Mouse (Mus musculus): ENCODE data around the gene Hbs1l. TPM values are rescaled to one million over a fixed set of nuclear protein-coding genes. Genes with fewer than 3 reads are reported as not detected.

Hbs1l gene
- polyA plus RNA-seq, 1 experiment from 2014 or later: 42.2 TPM

GRCm38 (mm10) chr10:21320601-21321000, 24.8 kb downstream of the Hbs1l start:
- ATAC-seq: no peak

GRCm38 (mm10) chr10:21326352-21326751, 30.6 kb downstream of the Hbs1l start:
- Histone ChIP-seq H3K36me3 (ENCODE audit: insufficient read depth, low read length) (no peaks in the 10 kb centered on the region), H3K27ac (ENCODE audit: low read length) (no peak overlapping the region), H3K4me1 (ENCODE audit: insufficient read depth, low read depth, low read length) (0 out of 2 replicates have a peak, but pooled peaks cover 5% of the 10 kb centered on the region), H3K9me3 (ENCODE audit: low read length) (no peaks in the 10 kb centered on the region), H3K4me2 (replicated peaks; ENCODE audit: low read depth, low read length) (no peak overlapping the region), H3K27me3 (replicated peaks; ENCODE audit: insufficient read depth, low read length) (no peaks in the 10 kb centered on the region), H3K4me3 (ENCODE audit: low read depth, low read length) (no peak overlapping the region), H3K9ac (replicated peaks; ENCODE audit: low read depth) (no peak overlapping the region)
- no peak for DNase-seq (ENCODE audit: low spot score)
- 87% methylated on average over 6 of the region's 6 CpGs for WGBS
- ATAC-seq: no peak
- TF ChIP-seq EP300 (IDR thresholded peaks at IDR 0.05) (no peak), CTCF (IDR thresholded peaks at IDR 0.05) (no peak)

More at GRCm38 (mm10) chr10:21320601-21321000, 24.8 kb downstream of the Hbs1l start:
- no peak for TF ChIP-seq EP300 (IDR thresholded peaks at IDR 0.05)
- no peak for TF ChIP-seq CTCF (IDR thresholded peaks at IDR 0.05)
- no peak overlapping the region for H3K4me2 ChIP-seq (replicated peaks; ENCODE audit: low read depth, low read length)
- H3K4me3 ChIP-seq (ENCODE audit: low read depth, low read length): no peak overlapping the region
- H3K9ac ChIP-seq (replicated peaks; ENCODE audit: low read depth): no peak overlapping the region
- no peak for DNase-seq (ENCODE audit: low spot score)
- no peaks in the 10 kb centered on the region for H3K4me1 ChIP-seq (ENCODE audit: insufficient read depth, low read depth, low read length)
- H3K9me3 ChIP-seq (ENCODE audit: low read length): no peaks in the 10 kb centered on the region
- no peaks in the 10 kb centered on the region for H3K27me3 ChIP-seq (replicated peaks; ENCODE audit: insufficient read depth, low read length)
- H3K36me3 ChIP-seq (ENCODE audit: insufficient read depth, low read length): peaks cover 5% of the 10 kb centered on the region
- WGBS: 78% methylated on average over 6 of the region's 6 CpGs
- no peak overlapping the region for H3K27ac ChIP-seq (ENCODE audit: low read length)

DNA sequence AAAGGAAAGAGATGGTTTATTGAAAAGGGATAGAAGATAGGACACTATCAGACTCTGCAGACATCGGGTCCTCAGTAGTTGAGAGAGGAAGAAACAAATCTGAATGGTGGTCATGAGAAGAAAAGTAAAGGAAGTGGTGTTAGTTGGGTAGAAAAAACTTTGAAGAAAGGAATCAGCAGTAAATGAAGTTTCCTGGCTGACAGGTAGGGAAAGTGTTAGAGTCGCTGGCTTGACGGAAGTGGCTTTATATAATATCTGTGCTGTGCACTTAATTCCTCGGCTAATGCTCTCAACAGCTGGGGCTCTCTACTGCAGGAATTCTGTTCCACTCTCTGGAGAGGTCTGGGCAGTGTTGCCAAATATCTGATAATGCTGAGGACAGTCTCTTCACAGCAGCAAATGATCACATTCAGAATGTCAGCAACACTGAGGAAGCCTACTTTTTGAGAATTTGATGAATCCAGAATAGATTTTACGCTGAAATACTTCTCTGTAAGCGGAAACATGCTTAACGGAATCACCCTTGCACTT, 31.9 kb downstream of the Hbs1l start:
- Histone ChIP-seq H3K36me3 (ENCODE audit: insufficient read depth, low read length) (no peaks in the 10 kb centered on the region), H3K4me3 (ENCODE audit: low read depth, low read length) (no peak overlapping the region), H3K9ac (replicated peaks; ENCODE audit: low read depth) (no peak overlapping the region), H3K27me3 (replicated peaks; ENCODE audit: insufficient read depth, low read length) (no peaks in the 10 kb centered on the region), H3K27ac (ENCODE audit: low read length) (no peak overlapping the region), H3K4me1 (ENCODE audit: insufficient read depth, low read depth, low read length) (0 out of 2 replicates have a peak, but pooled peaks cover 5% of the 10 kb centered on the region), H3K9me3 (ENCODE audit: low read length) (no peaks in the 10 kb centered on the region), H3K4me2 (replicated peaks; ENCODE audit: low read depth, low read length) (no peak overlapping the region)
- DNase-seq (ENCODE audit: low spot score) (peak; percentile 69), ATAC-seq (peak; percentile 73)
- TF ChIP-seq EP300 (IDR thresholded peaks at IDR 0.05): no peak
- TF ChIP-seq CTCF (IDR thresholded peaks at IDR 0.05): no peak
- WGBS: 50% methylated on average over 7 of the region's 7 CpGs

DNA sequence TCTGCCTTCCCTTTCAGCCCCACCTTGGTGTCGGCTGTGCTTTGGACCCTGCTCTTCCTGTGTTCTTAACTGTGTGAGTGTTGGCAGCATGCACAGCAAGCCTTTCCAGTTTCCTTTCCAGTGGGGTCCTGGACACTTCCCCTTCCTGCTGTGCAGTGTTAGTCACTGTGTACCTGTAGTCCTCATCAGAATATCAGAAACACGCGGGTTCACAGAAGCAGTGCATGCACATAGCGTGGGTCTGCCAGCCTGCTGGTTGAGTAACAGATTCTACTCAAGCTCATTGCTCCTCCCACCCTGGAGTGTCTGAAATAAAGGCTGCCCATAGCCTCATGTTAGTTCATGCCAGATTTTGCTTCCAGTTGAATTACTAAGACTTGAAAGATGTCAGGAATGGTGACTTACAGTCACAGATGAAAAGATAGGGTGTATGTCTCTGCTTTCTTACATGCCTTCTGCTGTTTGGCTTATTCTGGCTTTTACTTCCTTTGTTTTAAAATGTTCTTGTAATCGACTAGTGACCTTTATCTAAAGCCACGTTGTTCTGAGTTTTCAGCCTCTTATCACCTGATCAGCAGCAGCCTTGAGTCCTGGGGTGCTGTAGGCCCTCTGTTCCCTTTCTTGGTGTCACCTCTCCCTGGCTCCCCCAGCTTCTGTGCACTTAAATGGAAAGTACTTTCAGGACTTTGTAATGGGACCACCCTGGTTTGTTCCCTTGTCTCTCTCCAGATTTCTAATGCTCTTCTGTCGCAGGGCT, 38.7 kb downstream of the Hbs1l start:
- TF ChIP-seq EP300 (IDR thresholded peaks at IDR 0.05) (no peak), CTCF (IDR thresholded peaks at IDR 0.05) (no peak)
- Histone ChIP-seq H3K4me1 (ENCODE audit: insufficient read depth, low read depth, low read length) (no peaks in the 10 kb centered on the region), H3K27me3 (replicated peaks; ENCODE audit: insufficient read depth, low read length) (no peaks in the 10 kb centered on the region), H3K4me2 (replicated peaks; ENCODE audit: low read depth, low read length) (no peak overlapping the region), H3K9me3 (ENCODE audit: low read length) (no peaks in the 10 kb centered on the region), H3K27ac (ENCODE audit: low read length) (no peak overlapping the region), H3K4me3 (ENCODE audit: low read depth, low read length) (no peak overlapping the region), H3K36me3 (ENCODE audit: insufficient read depth, low read length) (0 out of 2 replicates have a peak, but pooled peaks cover 3% of the 10 kb centered on the region), H3K9ac (replicated peaks; ENCODE audit: low read depth) (no peak overlapping the region)
- no peak for DNase-seq (ENCODE audit: low spot score)
- 56% methylated on average over 7 of the region's 7 CpGs for WGBS
- 0 out of 2 replicates have a peak, but pooled peaks have one; percentile 26 for ATAC-seq

GRCm38 (mm10) chr10:21335534-21335933, 39.8 kb downstream of the Hbs1l start:
- DNase-seq (ENCODE audit: low spot score) (peak; percentile 7), ATAC-seq (no peak)
- H3K9ac ChIP-seq (replicated peaks; ENCODE audit: low read depth): no peak overlapping the region
- H3K27ac ChIP-seq (ENCODE audit: low read length): no peak overlapping the region
- H3K4me2 ChIP-seq (replicated peaks; ENCODE audit: low read depth, low read length): no peak overlapping the region
- H3K27me3 ChIP-seq (replicated peaks; ENCODE audit: insufficient read depth, low read length): no peaks in the 10 kb centered on the region
- 98% methylated on average over 5 of the region's 5 CpGs for WGBS
- no peaks in the 10 kb centered on the region for H3K9me3 ChIP-seq (ENCODE audit: low read length)
- TF ChIP-seq CTCF (IDR thresholded peaks at IDR 0.05): no peak
- TF ChIP-seq EP300 (IDR thresholded peaks at IDR 0.05): no peak
- 0 out of 2 replicates have a peak, but pooled peaks cover 3% of the 10 kb centered on the region for H3K36me3 ChIP-seq (ENCODE audit: insufficient read depth, low read length)
- no peaks in the 10 kb centered on the region for H3K4me1 ChIP-seq (ENCODE audit: insufficient read depth, low read depth, low read length)
- no peak overlapping the region for H3K4me3 ChIP-seq (ENCODE audit: low read depth, low read length)

GRCm38 (mm10) chr10:21337191-21337590, 41.4 kb downstream of the Hbs1l start:
- no peaks in the 10 kb centered on the region for H3K4me1 ChIP-seq (ENCODE audit: insufficient read depth, low read depth, low read length)
- 65% methylated on average over 2 of the region's 2 CpGs for WGBS
- 0 out of 2 replicates have a peak, but pooled peaks cover 9% of the 10 kb centered on the region for H3K36me3 ChIP-seq (ENCODE audit: insufficient read depth, low read length)
- no peak overlapping the region for H3K9ac ChIP-seq (replicated peaks; ENCODE audit: low read depth)
- no peaks in the 10 kb centered on the region for H3K9me3 ChIP-seq (ENCODE audit: low read length)
- H3K27ac ChIP-seq (ENCODE audit: low read length): no peak overlapping the region
- no peak for DNase-seq (ENCODE audit: low spot score)
- peak; percentile 56 for TF ChIP-seq CTCF (IDR thresholded peaks at IDR 0.05)
- TF ChIP-seq EP300 (IDR thresholded peaks at IDR 0.05): no peak
- no peak overlapping the region for H3K4me2 ChIP-seq (replicated peaks; ENCODE audit: low read depth, low read length)
- ATAC-seq: no peak
- H3K4me3 ChIP-seq (ENCODE audit: low read depth, low read length): no peak overlapping the region
- no peaks in the 10 kb centered on the region for H3K27me3 ChIP-seq (replicated peaks; ENCODE audit: insufficient read depth, low read length)
